Mouse (Mus musculus) liver, adult (tissue): ENCODE measurements at regions not wholly inside any gene's neighbourhood (a gene's known extent, or its start where the extent isn't known, plus 50 kb on each side); places are given as distances from the start of the nearest gene placed in this dataset.

Experiments used
- GATA4 ChIP-seq: IDR thresholded peaks from 2 replicates; pipeline ENCODE4 v1.6.1; 2014; ENCODE audit warnings: mild to moderate bottlenecking, low read length; ENCODE audit not compliant: insufficient replicate concordance

- no peak for TF ChIP-seq GATA4
Observed at GRCm38 (mm10) chr1:154045951-154046350, 145.9 kb upstream of the Teddm2 start.

DNA sequence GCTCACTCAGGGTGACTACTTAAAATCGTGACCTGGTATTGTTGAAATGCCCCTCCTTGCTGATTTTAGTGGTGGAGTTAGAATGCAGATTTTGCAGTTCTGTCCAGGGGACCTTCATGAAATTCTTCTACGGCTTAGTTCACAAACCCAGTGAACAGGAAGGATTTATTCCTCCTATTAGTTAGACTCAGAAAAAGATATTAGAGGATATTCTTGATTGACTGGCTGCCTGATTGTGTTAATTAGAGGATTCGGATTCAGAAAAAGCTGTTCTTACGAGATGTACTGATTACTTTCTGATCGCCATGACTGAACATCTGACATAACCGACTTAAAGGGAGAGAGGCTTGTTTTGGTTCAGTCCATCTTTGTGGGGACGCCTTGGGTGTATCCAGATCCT is 147.3 kb upstream of the Zfp648 start:
- no peak for TF ChIP-seq GATA4

DNA sequence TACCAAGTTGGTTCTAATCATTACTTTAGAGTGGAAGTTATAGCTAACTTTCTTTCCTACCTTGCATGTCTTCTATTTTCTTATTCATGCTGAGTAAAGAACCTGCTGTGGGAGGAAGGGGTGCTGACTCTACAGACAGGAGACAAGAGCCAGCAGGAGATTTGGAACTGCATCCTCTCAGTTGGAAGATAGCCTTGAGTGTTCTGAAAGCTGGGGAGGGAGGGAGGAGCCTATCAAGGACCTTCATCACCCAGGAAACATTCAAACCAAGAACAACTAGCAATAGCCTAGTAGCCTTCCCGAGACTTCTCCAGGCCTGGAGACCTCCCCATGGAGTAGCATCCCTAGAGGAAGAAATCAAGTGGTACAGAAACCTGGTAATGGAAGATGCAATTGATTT is 146.1 kb upstream of the Zfp648 start:
- TF ChIP-seq GATA4: no peak

DNA sequence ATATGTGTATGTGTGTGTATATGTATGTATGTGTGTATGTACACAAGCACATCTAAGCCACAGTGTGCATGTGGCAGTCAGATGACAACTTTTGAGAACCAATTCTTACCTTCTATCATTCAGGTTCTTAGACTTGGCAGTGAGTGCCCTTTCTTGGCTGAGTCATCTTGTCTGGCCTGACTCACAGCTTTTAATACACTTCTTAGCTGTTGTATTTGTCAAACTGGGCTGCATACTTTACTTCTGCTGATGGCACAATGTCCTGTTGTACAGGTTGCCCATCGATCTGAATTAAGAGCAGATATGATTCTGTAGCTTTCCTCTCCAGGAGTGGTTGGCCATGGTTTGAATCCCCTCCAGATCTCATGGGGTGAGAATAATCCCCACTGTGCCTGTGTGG is 139.1 kb upstream of the Zfp648 start:
- TF ChIP-seq GATA4: no peak

DNA sequence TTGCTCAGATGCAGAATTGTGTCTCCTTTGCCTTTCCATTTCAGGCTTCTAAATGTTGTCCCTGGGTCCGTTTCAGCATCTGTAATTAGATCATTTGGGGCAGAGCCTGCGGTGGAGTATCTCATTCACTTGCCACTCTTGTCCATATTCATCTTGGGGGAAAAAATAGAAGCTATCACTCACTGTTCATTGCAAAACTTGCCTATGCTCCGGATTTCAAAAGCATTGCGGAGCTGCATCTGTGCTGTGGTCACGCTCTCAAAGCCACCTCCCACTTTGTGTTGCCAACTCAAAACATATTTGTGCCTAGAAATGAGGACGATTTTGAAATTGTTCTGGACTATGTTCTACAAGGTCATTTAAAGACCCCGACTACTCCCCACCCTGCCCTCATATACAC is 138.3 kb upstream of the Zfp648 start:
- no peak for TF ChIP-seq GATA4

DNA sequence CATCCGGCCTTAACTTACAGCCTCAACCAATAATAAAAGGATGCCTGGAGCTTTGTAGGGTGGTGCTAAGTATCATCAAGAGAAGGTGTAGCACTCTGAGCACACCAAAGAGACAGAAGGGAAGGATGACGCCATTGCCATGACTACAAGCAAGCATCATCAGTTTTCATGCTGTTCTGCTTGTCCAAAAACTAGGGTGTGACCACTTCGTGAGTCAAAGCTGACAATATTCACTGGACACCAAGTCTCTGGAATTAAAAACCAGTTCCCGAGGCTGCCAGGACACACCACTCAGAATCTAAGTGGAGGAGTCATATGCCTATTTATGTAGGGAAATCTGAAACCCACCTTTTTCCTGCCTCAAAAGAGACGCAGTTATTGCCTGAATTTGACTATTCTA is 136.4 kb upstream of the Zfp648 start:
- TF ChIP-seq GATA4: no peak

GRCm38 (mm10) chr1:154065336-154066329 is 135.4 kb upstream of the Zfp648 start:
- TF ChIP-seq GATA4: no peak

DNA sequence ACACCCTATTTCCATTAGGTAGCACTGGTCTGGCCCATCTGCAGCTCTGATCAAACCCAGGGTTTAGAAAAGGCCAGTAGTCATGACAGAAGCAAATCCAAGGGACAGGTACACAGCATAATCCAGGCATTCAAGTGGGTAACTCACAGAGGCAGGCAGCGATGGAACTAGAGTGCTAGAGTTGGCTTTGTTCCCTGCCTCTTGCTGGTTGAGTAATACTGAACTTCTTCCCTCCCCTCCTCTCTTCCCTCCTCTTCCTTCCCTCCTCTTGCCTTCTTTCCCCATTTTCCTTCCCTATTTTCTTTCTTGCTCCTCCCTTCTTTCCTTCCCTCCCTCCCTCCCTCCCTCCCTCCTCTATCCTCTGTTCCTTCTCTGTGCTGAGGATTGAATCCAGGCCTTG is 133.1 kb upstream of the Zfp648 start:
- TF ChIP-seq GATA4: no peak

DNA sequence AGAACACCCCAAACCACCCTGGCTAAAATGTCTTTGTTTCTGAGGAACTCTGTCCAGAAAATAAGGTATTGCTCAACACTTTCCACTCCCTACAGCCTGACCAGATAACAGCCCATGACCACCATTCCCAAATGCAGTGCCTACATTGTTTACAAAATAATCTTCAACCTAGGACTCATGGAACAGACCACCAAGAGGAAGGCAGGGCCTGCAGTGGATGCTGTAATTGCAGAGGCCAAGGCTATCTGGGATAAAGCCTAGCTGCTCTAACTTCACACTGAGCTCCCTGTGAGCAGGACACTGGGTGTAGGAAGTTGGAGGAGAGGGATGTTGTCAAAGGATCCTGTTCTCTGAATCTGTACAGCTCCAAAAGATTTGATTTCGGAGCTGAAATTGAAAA is 126.7 kb upstream of the Zfp648 start:
- no peak for TF ChIP-seq GATA4

- no peak for TF ChIP-seq GATA4
Observed at GRCm38 (mm10) chr1:154076684-154077475, 124.1 kb upstream of the Zfp648 start.

DNA sequence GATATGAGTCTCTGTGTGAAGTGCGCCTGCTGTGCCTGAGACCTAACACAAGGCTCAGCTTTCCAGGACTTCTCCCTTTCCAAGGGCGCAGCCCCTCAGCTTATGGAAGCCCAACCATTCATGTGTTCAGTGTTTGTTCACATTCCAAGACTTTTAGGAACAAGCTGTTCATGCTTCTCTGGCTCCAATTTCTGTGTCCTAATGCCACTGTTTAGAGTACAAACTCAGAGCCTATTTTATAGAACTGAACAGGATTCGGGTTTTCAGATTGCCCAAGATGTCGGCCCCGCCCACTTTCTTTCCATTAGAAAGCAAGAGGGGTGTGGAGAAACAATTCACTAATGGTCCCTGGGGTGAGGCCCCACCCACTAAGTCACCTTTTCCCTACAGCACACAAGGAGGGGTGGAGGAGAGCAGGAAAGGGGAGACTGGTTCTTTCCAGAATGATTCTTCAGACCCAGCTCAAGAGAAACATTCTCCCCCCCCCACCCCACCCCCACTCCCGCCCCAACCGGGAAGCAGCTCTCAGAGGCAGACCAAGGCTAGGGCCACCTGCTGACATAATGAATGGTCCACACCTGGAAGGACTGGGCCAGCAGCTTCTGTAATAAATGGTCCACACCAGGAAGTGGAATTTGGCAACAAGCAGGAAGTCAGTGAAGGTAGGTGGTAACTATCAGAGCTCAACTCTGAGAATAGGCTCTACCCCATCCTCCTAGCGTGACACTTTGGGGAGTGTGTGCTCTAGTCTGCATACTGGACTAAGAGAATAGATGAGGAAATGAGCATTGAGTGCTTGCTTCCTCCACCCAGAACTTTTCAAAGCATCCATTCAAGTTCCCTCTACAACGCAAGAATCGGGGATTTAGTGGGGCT is 120.2 kb upstream of the Zfp648 start:
- no peak for TF ChIP-seq GATA4

DNA sequence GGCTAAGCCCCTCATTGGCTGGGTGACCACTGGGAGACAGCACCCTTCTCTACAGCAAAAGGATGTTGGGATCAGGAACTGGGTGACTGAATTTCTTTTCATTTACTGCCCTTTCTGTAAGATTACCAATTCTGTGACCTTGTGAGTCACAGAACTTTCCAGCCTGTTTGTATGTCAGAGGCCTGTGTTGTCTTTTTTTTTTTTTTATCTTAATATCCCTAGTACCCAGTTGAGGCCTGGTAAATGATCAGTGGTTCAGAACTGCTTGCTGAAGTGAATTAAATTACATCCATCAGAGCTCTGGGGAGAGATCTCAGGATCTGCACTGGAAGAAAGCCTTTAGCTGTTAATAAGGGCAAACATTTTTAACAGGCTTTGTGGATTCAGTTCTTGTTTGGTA is 114.8 kb upstream of the Zfp648 start:
- no peak for TF ChIP-seq GATA4

GRCm38 (mm10) chr1:154089815-154090214 is 111.2 kb upstream of the Zfp648 start:
- no peak for TF ChIP-seq GATA4

- no peak for TF ChIP-seq GATA4
Observed at GRCm38 (mm10) chr1:154090521-154091490, 110.2 kb upstream of the Zfp648 start.
